7 mouse cellular contexts compared by ENCODE assay signal in genomic region chr16:32098897-32099637, GRCm38 (mm10). TPM values are rescaled to one million over a fixed set of nuclear protein-coding genes. Genes with fewer than 3 reads are reported as not detected.
DNase-seq lines count a peak whose midpoint lies in the region; ATAC-seq and TF ChIP-seq lines count a peak whose summit lies in the region.

No protein-coding gene starts in this region.

- no peaks in the 10 kb centered on the region for H3K9me3 ChIP-seq in limb, embryonic 14.5 days (ENCODE audit: control insufficient read depth, low read length)

- H3K4me1 ChIP-seq in testis, adult 2 months (ENCODE audit: control insufficient read depth, insufficient read depth, low read length) = peaks cover 3% of the 10 kb centered on the region
- H3K4me1 ChIP-seq in limb, embryonic 14.5 days (ENCODE audit: control insufficient read depth, insufficient read depth, low read length) = peaks cover 8% of the 10 kb centered on the region; the same call in 1 of the 2 replicates
- H3K4me1 ChIP-seq in olfactory bulb, adult 2 months (ENCODE audit: control insufficient read depth, insufficient read depth, low read length) = peaks cover 5% of the 10 kb centered on the region; the same call in 1 of the 2 replicates

- H3K4me3 ChIP-seq in testis, adult 2 months (ENCODE audit: control insufficient read depth, low read depth, low read length) = peak overlapping the region; percentile 96
- H3K4me3 ChIP-seq in limb, embryonic 14.5 days (replicated peaks; ENCODE audit: low read length) = peak overlapping the region; percentile 98
- peak overlapping the region; percentile 92 for H3K4me3 ChIP-seq in olfactory bulb, adult 2 months (ENCODE audit: insufficient read depth, low read depth, low read length)

- H3K9ac ChIP-seq in limb, embryonic 14.5 days (ENCODE audit: low read depth, low read length, severe bottlenecking) = peak overlapping the region; percentile 86

- no peak overlapping the region for H3K27ac ChIP-seq in testis, adult 2 months (ENCODE audit: control insufficient read depth, insufficient read depth, low read depth, low read length)
- H3K27ac ChIP-seq in limb, embryonic 14.5 days (replicated peaks; ENCODE audit: low read depth, low read length) = peak overlapping the region; percentile 79
- H3K27ac ChIP-seq in olfactory bulb, adult 2 months (ENCODE audit: insufficient read depth, low read depth, low read length) = peak overlapping the region; percentile 45; the same call in 1 of the 2 replicates

- H3K4me2 ChIP-seq in limb, embryonic 14.5 days (replicated peaks; ENCODE audit: low read depth, low read length, severe bottlenecking) = peak overlapping the region; percentile 74

- no peak for DNase-seq in testis, postnatal 14 days (ENCODE audit: low spot score)
- DNase-seq in limb, embryonic 14.5 days (ENCODE audit: low spot score) = no peak
- DNase-seq in ovary, postnatal 10 days (ENCODE audit: low spot score) = no peak
- no peak for DNase-seq in embryo, embryonic 10 days (ENCODE audit: low spot score)

- peak; percentile 55 for ATAC-seq in erythroid progenitor cell, adult 5-6 weeks (replicated peaks; ENCODE audit: low FRiP score, poor library complexity, severe bottlenecking)
- ATAC-seq in limb, embryonic 14.5 days (ENCODE audit: low FRiP score, low read depth) = peak; percentile 74

- no peak for TF ChIP-seq POLR2A in testis, adult 2 months (IDR thresholded peaks at IDR 0.05; ENCODE audit: control insufficient read depth, low read depth, low read length)
- TF ChIP-seq POLR2A in limb, embryonic 14.5 days (IDR thresholded peaks at IDR 0.05; ENCODE audit: borderline replicate concordance, extremely low read depth, insufficient read depth, insufficient read length) = no peak
- no peak for TF ChIP-seq POLR2A in olfactory bulb, adult 2 months (IDR thresholded peaks at IDR 0.05; ENCODE audit: insufficient read depth, low read depth, low read length)

- WGBS in limb, embryonic 14.5 days = under 1% methylated on average over 33 of the region's 39 CpGs
- whole genome bisulfite sequencing in olfactory bulb, adult 2 months = under 1% methylated on average over 39 of the region's 39 CpGs

- TF ChIP-seq CTCF in testis, adult 2 months (IDR thresholded peaks at IDR 0.05; ENCODE audit: control insufficient read depth, insufficient read depth, insufficient replicate concordance, low read depth, low read length) = no peak
- peak; percentile 17; the same call in 1 of the 2 replicates for TF ChIP-seq CTCF in olfactory bulb, adult 2 months (IDR thresholded peaks at IDR 0.05; ENCODE audit: insufficient read depth, low read depth, low read length)

- no peaks in the 10 kb centered on the region; the same call in 1 of the 2 replicates for H3K36me3 ChIP-seq in testis, adult 2 months (ENCODE audit: control insufficient read depth, insufficient read depth, low read length)
- peaks cover 21% of the 10 kb centered on the region for H3K36me3 ChIP-seq in limb, embryonic 14.5 days (ENCODE audit: control insufficient read depth, insufficient read depth, low read length)

- H3K27me3 ChIP-seq in testis, adult 2 months (ENCODE audit: control insufficient read depth, insufficient read depth, low read length) = no peaks in the 10 kb centered on the region
- no peaks in the 10 kb centered on the region for H3K27me3 ChIP-seq in limb, embryonic 14.5 days (ENCODE audit: control insufficient read depth, insufficient read depth, low read length)

RNA-seq across cellular contexts. Expression of gene Pigx, which starts 0.5 kb away (rescaled TPM):
- polyA plus RNA-seq in testis, adult 2 months (2012; rRNA removed) = 7.6 and 8.5 TPM in 2 replicates
- 24.7 and 29.2 TPM in 2 replicates for total RNA-seq in erythroid progenitor cell, adult 5-6 weeks (2015; ENCODE audit: low replicate concordance)
- 4.7 and 6.2 TPM in 2 replicates for total RNA-seq in erythroid progenitor cell, adult 5-6 weeks (2017; ENCODE audit: low replicate concordance)
- 71.1 and 74.9 TPM in 2 replicates for polyA plus RNA-seq in limb, embryonic 14.5 days (2012; rRNA removed)
- polyA plus RNA-seq in limb, embryonic 14.5 days (2014; fragmentation: Nextera tagmentation; extraction: Ambion mirVana) = 104 and 105 TPM in 2 replicates
- polyA plus RNA-seq in olfactory bulb, adult 2 months (2012; ENCODE audit: insufficient read depth, insufficient read length, low replicate concordance, missing spikeins) = not detected in 2 replicates

RNA-seq across cellular contexts. Expression of gene Cep19, which starts 0.5 kb away (rescaled TPM):
- 33.5 and 33.9 TPM in 2 replicates for polyA plus RNA-seq in testis, adult 2 months (2012; rRNA removed)
- 8.8 and 10.5 TPM in 2 replicates for total RNA-seq in erythroid progenitor cell, adult 5-6 weeks (2015; ENCODE audit: low replicate concordance)
- total RNA-seq in erythroid progenitor cell, adult 5-6 weeks (2017; ENCODE audit: low replicate concordance) = 2.8 and 7.4 TPM in 2 replicates
- polyA plus RNA-seq in limb, embryonic 14.5 days (2012; rRNA removed) = 11.5 and 15.6 TPM in 2 replicates
- 28.4 and 32.2 TPM in 2 replicates for polyA plus RNA-seq in limb, embryonic 14.5 days (2014; fragmentation: Nextera tagmentation; extraction: Ambion mirVana)
- 179 TPM in 1 of 2 replicates, not detected in the other for polyA plus RNA-seq in olfactory bulb, adult 2 months (2012; ENCODE audit: insufficient read depth, insufficient read length, low replicate concordance, missing spikeins)

RNA-seq across cellular contexts. Expression of gene Pak2, which starts 19.9 kb away (rescaled TPM):
- polyA plus RNA-seq in testis, adult 2 months (2012; rRNA removed) = 6.9 and 7.3 TPM in 2 replicates
- total RNA-seq in erythroid progenitor cell, adult 5-6 weeks (2015; ENCODE audit: low replicate concordance) = 21.3 and 23.5 TPM in 2 replicates
- 11.6 and 17.9 TPM in 2 replicates for total RNA-seq in erythroid progenitor cell, adult 5-6 weeks (2017; ENCODE audit: low replicate concordance)
- 26.5 and 28.4 TPM in 2 replicates for polyA plus RNA-seq in limb, embryonic 14.5 days (2012; rRNA removed)
- polyA plus RNA-seq in limb, embryonic 14.5 days (2014; fragmentation: Nextera tagmentation; extraction: Ambion mirVana) = 35.8 and 36.1 TPM in 2 replicates
- polyA plus RNA-seq in olfactory bulb, adult 2 months (2012; ENCODE audit: insufficient read depth, insufficient read length, low replicate concordance, missing spikeins) = 52.8 TPM in 1 of 2 replicates, not detected in the other
